Mouse (Mus musculus) small intestine, adult 2 months (tissue): Measurements from ENCODE around the gene Gm36079.
"Not testable (repeated sequence)": the region's sequence is repeated elsewhere in the genome, so short reads cannot be mapped to it uniquely, and the experiment has no call there.

ENCODE experiments used
- CTCF ChIP-seq: fragments of 200-500 bp; IDR thresholded peaks from 2 replicates; pipeline ENCODE4 v1.5.1; 2012; ENCODE audit warnings: low read depth, mild to moderate bottlenecking, control low read depth, inconsistent platforms, low read length, moderate library complexity, mixed read lengths; ENCODE audit not compliant: insufficient replicate concordance, insufficient read length; ENCODE audit errors: extremely low read depth
- POLR2A ChIP-seq: fragments of 200-500 bp; IDR thresholded peaks from 2 replicates; pipeline ENCODE4 v1.6.1; 2012; ENCODE audit warnings: low read depth, mild to moderate bottlenecking, control low read depth, inconsistent platforms, low read length, moderate library complexity

DNA sequence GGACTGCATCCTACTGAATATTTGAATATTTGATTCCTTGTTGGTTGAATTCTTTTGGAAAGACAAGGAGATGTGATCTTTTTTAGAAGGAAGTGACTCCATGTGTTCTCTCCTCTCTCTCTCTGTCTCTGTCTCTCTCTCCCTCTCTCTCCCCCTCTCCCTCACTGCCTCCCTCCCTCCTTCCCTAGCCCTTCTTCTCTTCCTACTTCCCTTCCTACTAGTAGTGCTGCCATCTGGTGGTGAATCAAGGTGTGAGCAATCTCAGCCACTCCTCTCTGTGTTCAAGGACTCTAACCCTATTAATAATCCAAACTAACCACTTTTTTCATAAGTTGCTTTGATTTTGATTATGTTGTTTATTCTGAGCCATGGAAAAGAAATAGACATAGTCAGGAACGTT is 5.3 kb downstream of the Gm36079 start:
- TF ChIP-seq POLR2A, CTCF: not testable (repeated sequence)
